Mouse (Mus musculus): ENCODE measurements around the gene Hs1bp3. TPM values are rescaled to one million over a fixed set of nuclear protein-coding genes. Genes with fewer than 3 reads are reported as not detected.
A peak's percentile ranks its signal among the peaks of the same experiment; 100 is the strongest.

Hs1bp3 gene
- polyA plus RNA-seq, 1 experiment from 2014 or later = 7.8 TPM

DNA sequence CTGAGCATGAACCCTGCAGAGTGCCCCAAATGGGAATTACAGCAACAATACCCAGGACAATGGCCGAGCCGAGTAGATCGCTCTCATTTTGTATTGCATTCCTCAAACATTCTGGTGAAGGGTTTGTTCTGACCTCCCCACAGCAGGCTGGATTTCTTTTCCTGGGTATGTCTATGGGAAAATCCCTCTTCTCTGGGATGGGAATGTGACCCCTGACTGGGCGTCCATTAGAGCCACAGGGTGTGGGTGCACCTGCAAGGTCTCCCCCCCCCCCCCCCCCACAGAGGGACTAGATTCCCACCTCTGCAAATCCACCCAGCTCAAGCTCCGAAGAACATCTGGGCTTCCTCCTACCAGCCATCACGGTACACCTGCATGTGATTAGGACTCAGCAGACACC, 24.1 kb upstream of the Hs1bp3 start:
- WGBS = 69% methylated on average over 6 of the region's 6 CpGs
- Histone ChIP-seq H3K36me3 (ENCODE audit: control insufficient read depth, insufficient read depth, low read length) (no peaks in the 10 kb centered on the region), H3K4me3 (ENCODE audit: low read depth, low read length) (no peak overlapping the region), H3K27ac (ENCODE audit: low read depth, low read length) (no peak overlapping the region), H3K27me3 (ENCODE audit: control insufficient read depth, insufficient read depth, low read length) (peaks cover 2% of the 10 kb centered on the region; the same call in 1 of the 2 replicates), H3K9me3 (ENCODE audit: control insufficient read depth, low read length) (no peaks in the 10 kb centered on the region; the same call in 1 of the 2 replicates), H3K9ac (ENCODE audit: low read length) (no peak overlapping the region), H3K4me1 (replicated peaks; ENCODE audit: control insufficient read depth, insufficient read depth, low read length) (0 out of 2 replicates have a peak, but pooled peaks cover 1% of the 10 kb centered on the region), H3K4me2 (ENCODE audit: low read depth, low read length, severe bottlenecking) (no peak overlapping the region)
- ATAC-seq (replicated peaks; ENCODE audit: low FRiP score) (no peak), DNase-seq (ENCODE audit: low spot score) (peak; percentile 45)

DNA sequence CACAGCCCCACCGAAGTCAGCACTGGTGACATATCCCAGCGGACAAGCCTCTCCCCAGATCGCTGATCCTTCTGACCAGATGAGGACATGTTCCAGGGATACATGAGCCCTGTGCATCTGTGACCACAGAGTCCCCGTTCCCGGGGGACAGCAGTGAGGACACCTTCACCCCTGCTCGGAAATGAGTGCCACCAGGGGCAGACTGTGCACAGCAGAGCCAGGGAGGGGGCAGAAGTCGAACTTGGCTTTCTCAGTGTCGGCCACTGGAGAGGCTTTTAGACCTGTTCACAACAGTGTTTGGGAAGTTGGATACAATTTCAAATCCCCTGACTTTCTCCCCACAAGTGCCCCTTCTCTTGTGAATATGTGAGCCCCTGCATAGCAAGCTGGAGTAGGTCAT, 23.7 kb upstream of the Hs1bp3 start:
- no peak overlapping the region for H3K27ac ChIP-seq (ENCODE audit: low read depth, low read length)
- no peak overlapping the region for H3K4me3 ChIP-seq (ENCODE audit: low read depth, low read length)
- ATAC-seq (replicated peaks; ENCODE audit: low FRiP score) (no peak), DNase-seq (ENCODE audit: low spot score) (peak; percentile 48)
- H3K9me3 ChIP-seq (ENCODE audit: control insufficient read depth, low read length) = no peaks in the 10 kb centered on the region; the same call in 1 of the 2 replicates
- WGBS = 87% methylated on average over 8 of the region's 8 CpGs
- no peak overlapping the region for H3K9ac ChIP-seq (ENCODE audit: low read length)
- H3K36me3 ChIP-seq (ENCODE audit: control insufficient read depth, insufficient read depth, low read length) = no peaks in the 10 kb centered on the region
- H3K4me2 ChIP-seq (ENCODE audit: low read depth, low read length, severe bottlenecking) = no peak overlapping the region
- peaks cover 3% of the 10 kb centered on the region for H3K27me3 ChIP-seq (ENCODE audit: control insufficient read depth, insufficient read depth, low read length)
- 0 out of 2 replicates have a peak, but pooled peaks cover 1% of the 10 kb centered on the region for H3K4me1 ChIP-seq (replicated peaks; ENCODE audit: control insufficient read depth, insufficient read depth, low read length)

- WGBS = 61% methylated on average over 15 of the region's 15 CpGs
- H3K4me3 ChIP-seq (ENCODE audit: low read depth, low read length) = no peak overlapping the region
These were observed 21.9 kb upstream of the Hs1bp3 start for GRCm38 (mm10) chr12:8291157-8291853.

GRCm38 (mm10) chr12:8295307-8295913, 17.8 kb upstream of the Hs1bp3 start:
- no peak for ATAC-seq (replicated peaks; ENCODE audit: low FRiP score)
- H3K4me2 ChIP-seq (ENCODE audit: low read depth, low read length, severe bottlenecking) = no peak overlapping the region

More at GRCm38 (mm10) chr12:8291157-8291853, 21.9 kb upstream of the Hs1bp3 start:
- DNase-seq (ENCODE audit: low spot score) = peak; percentile 53
- ATAC-seq (replicated peaks; ENCODE audit: low FRiP score) = 0 out of 2 replicates have a peak, but pooled peaks have one; percentile 34
- Histone ChIP-seq H3K27ac (ENCODE audit: low read depth, low read length) (no peak overlapping the region), H3K9me3 (ENCODE audit: control insufficient read depth, low read length) (no peaks in the 10 kb centered on the region; the same call in 1 of the 2 replicates), H3K4me1 (replicated peaks; ENCODE audit: control insufficient read depth, insufficient read depth, low read length) (0 out of 2 replicates have a peak, but pooled peaks cover 1% of the 10 kb centered on the region), H3K4me2 (ENCODE audit: low read depth, low read length, severe bottlenecking) (no peak overlapping the region), H3K9ac (ENCODE audit: low read length) (no peak overlapping the region), H3K36me3 (ENCODE audit: control insufficient read depth, insufficient read depth, low read length) (no peaks in the 10 kb centered on the region), H3K27me3 (ENCODE audit: control insufficient read depth, insufficient read depth, low read length) (peaks cover 9% of the 10 kb centered on the region)

DNA sequence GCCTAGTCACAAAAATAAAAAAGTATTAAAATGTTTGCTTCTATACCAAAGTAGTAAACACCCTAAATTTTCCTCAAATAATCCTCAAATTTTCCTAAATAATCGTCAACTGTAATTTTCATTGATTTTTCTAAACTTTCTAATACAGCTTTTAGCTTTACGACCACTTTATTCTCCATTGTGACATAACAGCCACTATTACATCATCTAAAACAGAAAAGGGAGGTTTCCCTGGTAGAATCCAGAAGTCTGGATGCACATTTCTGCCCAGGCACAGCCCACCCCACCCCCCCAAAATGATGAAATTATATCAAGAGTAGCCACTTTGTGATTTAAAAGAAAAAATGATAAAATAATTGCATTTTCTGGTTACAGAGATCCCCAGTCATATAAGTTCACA, 17.1 kb upstream of the Hs1bp3 start:
- H3K9me3 ChIP-seq (ENCODE audit: control insufficient read depth, low read length) = no peaks in the 10 kb centered on the region
- no peak overlapping the region for H3K4me3 ChIP-seq (ENCODE audit: low read depth, low read length)
- no peak overlapping the region for H3K4me2 ChIP-seq (ENCODE audit: low read depth, low read length, severe bottlenecking)
- DNase-seq (ENCODE audit: low spot score) (no peak), ATAC-seq (replicated peaks; ENCODE audit: low FRiP score) (no peak)
- peaks cover 56% of the 10 kb centered on the region for H3K27me3 ChIP-seq (ENCODE audit: control insufficient read depth, insufficient read depth, low read length)
- H3K27ac ChIP-seq (ENCODE audit: low read depth, low read length) = no peak overlapping the region
- no peaks in the 10 kb centered on the region for H3K36me3 ChIP-seq (ENCODE audit: control insufficient read depth, insufficient read depth, low read length)
- 81% methylated on average over 2 of the region's 2 CpGs for whole genome bisulfite sequencing
- H3K4me1 ChIP-seq (replicated peaks; ENCODE audit: control insufficient read depth, insufficient read depth, low read length) = peaks cover 7% of the 10 kb centered on the region; the same call in 1 of the 2 replicates
- no peak overlapping the region for H3K9ac ChIP-seq (ENCODE audit: low read length)

More at GRCm38 (mm10) chr12:8295307-8295913, 17.8 kb upstream of the Hs1bp3 start:
- Histone ChIP-seq H3K27me3 (ENCODE audit: control insufficient read depth, insufficient read depth, low read length) (peaks cover 48% of the 10 kb centered on the region), H3K9ac (ENCODE audit: low read length) (no peak overlapping the region), H3K4me3 (ENCODE audit: low read depth, low read length) (no peak overlapping the region), H3K9me3 (ENCODE audit: control insufficient read depth, low read length) (no peaks in the 10 kb centered on the region), H3K4me1 (replicated peaks; ENCODE audit: control insufficient read depth, insufficient read depth, low read length) (peaks cover 7% of the 10 kb centered on the region; the same call in 1 of the 2 replicates), H3K27ac (ENCODE audit: low read depth, low read length) (no peak overlapping the region), H3K36me3 (ENCODE audit: control insufficient read depth, insufficient read depth, low read length) (no peaks in the 10 kb centered on the region)
- DNase-seq (ENCODE audit: low spot score) = peak; percentile 41
- 64% methylated on average over 6 of the region's 6 CpGs for WGBS

DNA sequence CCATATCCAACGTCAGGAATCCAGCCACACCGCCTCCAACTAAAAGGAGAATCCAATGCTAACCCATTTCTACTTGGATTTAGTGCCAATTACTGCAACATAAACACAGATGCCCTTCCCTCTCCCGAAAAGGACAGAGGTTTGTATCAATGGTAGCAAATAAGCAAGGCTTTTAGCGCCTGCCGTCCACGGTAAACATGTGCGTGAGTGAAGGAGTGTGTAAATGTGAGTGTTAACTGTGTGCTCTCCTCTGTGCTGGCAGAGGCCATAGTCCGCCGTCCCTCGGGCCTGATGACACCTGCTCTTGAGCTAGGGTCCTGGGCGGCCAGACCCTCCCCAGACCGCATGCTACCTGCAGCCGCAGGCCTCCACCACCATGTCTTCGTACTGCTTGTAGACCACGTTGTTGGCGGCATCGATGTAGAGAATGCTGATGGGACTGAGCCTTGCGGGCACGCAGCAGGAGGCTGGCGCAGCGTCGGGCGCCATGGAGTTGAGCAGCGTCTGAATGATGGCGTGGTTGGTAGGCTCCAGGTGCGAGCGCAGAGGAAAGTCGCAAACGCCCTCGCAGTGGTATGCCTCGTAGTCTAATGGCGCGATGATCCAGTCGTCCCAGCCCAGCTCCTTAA, 15.5 kb upstream of the Hs1bp3 start:
- Histone ChIP-seq H3K27ac (ENCODE audit: low read depth, low read length) (no peak overlapping the region), H3K4me2 (ENCODE audit: low read depth, low read length, severe bottlenecking) (peak overlapping the region; percentile 45), H3K36me3 (ENCODE audit: control insufficient read depth, insufficient read depth, low read length) (no peaks in the 10 kb centered on the region), H3K9me3 (ENCODE audit: control insufficient read depth, low read length) (no peaks in the 10 kb centered on the region), H3K27me3 (ENCODE audit: control insufficient read depth, insufficient read depth, low read length) (peaks cover 69% of the 10 kb centered on the region), H3K9ac (ENCODE audit: low read length) (no peak overlapping the region), H3K4me1 (replicated peaks; ENCODE audit: control insufficient read depth, insufficient read depth, low read length) (peaks cover 14% of the 10 kb centered on the region; the same call in 1 of the 2 replicates), H3K4me3 (ENCODE audit: low read depth, low read length) (peak overlapping the region; percentile 26)
- ATAC-seq (replicated peaks; ENCODE audit: low FRiP score) (no peak; the same call in 1 of the 2 replicates), DNase-seq (ENCODE audit: low spot score) (peak; percentile 58)
- 6% methylated on average over 34 of the region's 34 CpGs for WGBS

GRCm38 (mm10) chr12:8298361-8299142, 14.7 kb upstream of the Hs1bp3 start:
- DNase-seq (ENCODE audit: low spot score) (peak; percentile 70), ATAC-seq (replicated peaks; ENCODE audit: low FRiP score) (no peak)
- Histone ChIP-seq H3K4me3 (ENCODE audit: low read depth, low read length) (peak overlapping the region; percentile 26), H3K27me3 (ENCODE audit: control insufficient read depth, insufficient read depth, low read length) (peaks cover 78% of the 10 kb centered on the region), H3K4me1 (replicated peaks; ENCODE audit: control insufficient read depth, insufficient read depth, low read length) (peaks cover 14% of the 10 kb centered on the region; the same call in 1 of the 2 replicates), H3K36me3 (ENCODE audit: control insufficient read depth, insufficient read depth, low read length) (no peaks in the 10 kb centered on the region), H3K9me3 (ENCODE audit: control insufficient read depth, low read length) (no peaks in the 10 kb centered on the region), H3K27ac (ENCODE audit: low read depth, low read length) (no peak overlapping the region), H3K9ac (ENCODE audit: low read length) (no peak overlapping the region), H3K4me2 (ENCODE audit: low read depth, low read length, severe bottlenecking) (peak overlapping the region; percentile 45)
- WGBS = 1% methylated on average over 82 of the region's 85 CpGs
